Mouse (Mus musculus) heart, adult 2 months (tissue): ENCODE results near the gene Gm20388.

Experiments
- EP300 ChIP-seq: fragments of 200-500 bp; IDR thresholded peaks from 2 replicates; pipeline ENCODE4 v1.6.1; 2011; ENCODE audit warnings: low read depth, low read length, control low read depth; ENCODE audit not compliant: insufficient read depth
- POLR2A ChIP-seq: fragments of 200-500 bp; IDR thresholded peaks from 2 replicates; pipeline ENCODE4 v1.6.1; 2011; ENCODE audit warnings: mild to moderate bottlenecking, low read depth, low read length, control low read depth; ENCODE audit not compliant: insufficient read depth

GRCm38 (mm10) chr8:122993031-122993430 is 3082.4 kb downstream of the Gm20388 start:
- no peak for TF ChIP-seq POLR2A
- no peak for TF ChIP-seq EP300
